Mouse (Mus musculus): ENCODE data around the gene Dclre1b. TPM values are rescaled to one million over a fixed set of nuclear protein-coding genes. Genes with fewer than 3 reads are reported as not detected.

Dclre1b gene
- 2.8 and 4.4 TPM in 2 replicates for polyA plus RNA-seq (2012)

GRCm38 (mm10) chr3:103808891-103809798 is at the start of gene Dclre1b, which contains the start of the genes Ap4b1 and Gm43064:
Dclre1b (minus strand) TSS chr3:103809444.
Ap4b1 (plus strand) TSS chr3:103809520.
Gm43064 (plus strand) TSS chr3:103809573.

GRCm38 (mm10) chr3:103832426-103832825 is 23.2 kb upstream of the Dclre1b start, which contains the start of gene Bcl2l15:
Bcl2l15 (plus strand) TSS chr3:103832601.

GRCm38 (mm10) chr3:103791230-103792110 is 17.8 kb downstream of the Dclre1b start, which contains the start of gene Hipk1:
Hipk1 (minus strand) TSS chr3:103791563.

Other genes with a start within 250 kb of the Dclre1b start
- gene Syt6, start 234.2 kb downstream of the Dclre1b start, polyA plus RNA-seq (2012): not detected in 2 replicates
- 0.03 TPM in 1 of 2 replicates, not detected in the other for gene Atg4a-ps, start 163.4 kb downstream of the Dclre1b start, polyA plus RNA-seq (2012)
- 0.03 and 0.10 TPM in 2 replicates for gene Olfml3, start 71.4 kb downstream of the Dclre1b start, polyA plus RNA-seq (2012)
- not detected in 2 replicates for gene Gm10964, start 70.1 kb downstream of the Dclre1b start, polyA plus RNA-seq (2012)
- 47.1 and 56.4 TPM in 2 replicates for gene Hipk1, start 17.9 kb downstream of the Dclre1b start, polyA plus RNA-seq (2012)
- 3.8 and 4.4 TPM in 2 replicates for gene Ap4b1, start 76 bp upstream of the Dclre1b start, polyA plus RNA-seq (2012)
- 0.08 and 0.28 TPM in 2 replicates for gene Gm43064, start 129 bp upstream of the Dclre1b start, polyA plus RNA-seq (2012)
- gene Bcl2l15, start 23.2 kb upstream of the Dclre1b start, polyA plus RNA-seq (2012): 0.28 TPM in 1 of 2 replicates, not detected in the other
- gene Ptpn22, start 50.4 kb upstream of the Dclre1b start, polyA plus RNA-seq (2012): 3.9 and 6.0 TPM in 2 replicates
- gene Rsbn1, start 104.7 kb upstream of the Dclre1b start, polyA plus RNA-seq (2012): 25.5 and 29.1 TPM in 2 replicates
- 15.3 and 17.8 TPM in 2 replicates for gene Phtf1, start 158.7 kb upstream of the Dclre1b start, polyA plus RNA-seq (2012)